In genomic region chr13:116002391-116002899, GRCm38 (mm10) we compare ENCODE assay signal across 9 mouse cellular contexts.
A peak's percentile ranks its signal among the peaks of the same experiment; 100 is the strongest.
DNase-seq lines count a peak whose midpoint lies in the region; ATAC-seq and TF ChIP-seq lines count a peak whose summit lies in the region.
"Had no signal": no experiment of that assay in that cellular context is flagged by ENCODE, and none has a peak within 500 bp of the region (broad histone marks: within the 10 kb centered on the region; RNA-seq: fewer than 3 reads in every experiment).

No protein-coding gene starts in this region.

- H3K9ac ChIP-seq in heart, embryonic 11.5 days (ENCODE audit: low read depth, low read length): no peak overlapping the region
- H3K9ac ChIP-seq in liver, postnatal 0 days (replicated peaks): no peak overlapping the region
- H3K9ac ChIP-seq: limb, embryonic 13.5 days had no signal

- no peak for TF ChIP-seq CTCF in liver, postnatal 0 days (IDR thresholded peaks at IDR 0.05; ENCODE audit: low read depth)

- no peaks in the 10 kb centered on the region for H3K36me3 ChIP-seq in heart, embryonic 11.5 days (ENCODE audit: control insufficient read depth, insufficient read depth, low read length)
- no peaks in the 10 kb centered on the region for H3K36me3 ChIP-seq in liver, postnatal 0 days (replicated peaks; ENCODE audit: insufficient read depth, low read length)
- H3K36me3 ChIP-seq: limb, embryonic 13.5 days had no signal

- TF ChIP-seq EP300 in liver, postnatal 0 days (IDR thresholded peaks at IDR 0.05; ENCODE audit: low read depth): no peak

- H3K27ac ChIP-seq in heart, embryonic 11.5 days (ENCODE audit: low read depth, low read length): no peak overlapping the region
- no peak overlapping the region for H3K27ac ChIP-seq in liver, postnatal 0 days (ENCODE audit: low read depth)
- H3K27ac ChIP-seq: limb, embryonic 13.5 days had no signal

- no peaks in the 10 kb centered on the region for H3K9me3 ChIP-seq in heart, embryonic 11.5 days (replicated peaks; ENCODE audit: control insufficient read depth, low read length)
- no peaks in the 10 kb centered on the region for H3K9me3 ChIP-seq in liver, postnatal 0 days (ENCODE audit: low read length)
- H3K9me3 ChIP-seq: limb, embryonic 13.5 days had no signal

- no peak for ATAC-seq in heart, embryonic 11.5 days (replicated peaks; ENCODE audit: insufficient number of reproducible peaks, low FRiP score, low TSS enrichment)
- ATAC-seq in frontal cortex, adult (ENCODE audit: low TSS enrichment): peak; percentile 41
- no peak for ATAC-seq in liver, postnatal 0 days

- no peaks in the 10 kb centered on the region for H3K4me1 ChIP-seq in heart, embryonic 11.5 days (ENCODE audit: control insufficient read depth, insufficient read depth, low read length)
- no peaks in the 10 kb centered on the region for H3K4me1 ChIP-seq in liver, postnatal 0 days (ENCODE audit: insufficient read depth)
- H3K4me1 ChIP-seq: limb, embryonic 13.5 days had no signal

- no peak overlapping the region for H3K4me2 ChIP-seq in heart, embryonic 11.5 days
- H3K4me2 ChIP-seq in liver, postnatal 0 days (ENCODE audit: low read depth, low read length): no peak overlapping the region
- H3K4me2 ChIP-seq: limb, embryonic 13.5 days had no signal

- DNase-seq in heart, adult 18-20 months: peak; percentile 24 to 43
- DNase-seq in adrenal gland, adult (ENCODE audit: inconsistent age in 2 of 2, low spot score in 1 of 2): peak; percentile 73 to 93
- peak; percentile 70 for DNase-seq in layer of hippocampus, adult 11-12 months (ENCODE audit: low spot score)
- DNase-seq in lung, postnatal 4 days: peak; percentile 28
- DNase-seq in c-Kit-positive CD71-positive TER-119-positive erythroid progenitor cells, embryonic 14.5 days (ENCODE audit: low spot score): no peak
- no peak for DNase-seq in liver, postnatal 0 days

- no peaks in the 10 kb centered on the region for H3K27me3 ChIP-seq in heart, embryonic 11.5 days (ENCODE audit: control insufficient read depth, insufficient read depth, low read length)
- H3K27me3 ChIP-seq in liver, postnatal 0 days (ENCODE audit: insufficient read depth, low read length): no peaks in the 10 kb centered on the region
- H3K27me3 ChIP-seq: limb, embryonic 13.5 days had no signal

- no peak overlapping the region for H3K4me3 ChIP-seq in heart, embryonic 11.5 days (ENCODE audit: low read depth, low read length)
- no peak overlapping the region for H3K4me3 ChIP-seq in liver, postnatal 0 days (ENCODE audit: low read depth, low read length)
- H3K4me3 ChIP-seq: limb, embryonic 13.5 days had no signal

- WGBS in heart, embryonic 11.5 days (ENCODE audit: insufficient replicate concordance): 56% methylated on average over 4 of the region's 4 CpGs
- 55% methylated on average over 4 of the region's 4 CpGs for WGBS in liver, postnatal 0 days (ENCODE audit: insufficient replicate concordance)

Comparison
In these comparisons a context has a peak if more than half of its experiments do, and no peak if none do; other contexts are left out.
1. DNase-seq: peak in heart, adult 18-20 months (2 of 2), adrenal gland, adult (2 of 2), layer of hippocampus, adult 11-12 months (single experiment) and lung, postnatal 4 days (2 of 2); none in c-Kit-positive CD71-positive TER-119-positive erythroid progenitor cells, embryonic 14.5 days (single experiment) and liver, postnatal 0 days (single experiment).